Mouse (Mus musculus): ENCODE measurements around the gene Notch2. TPM values are rescaled to one million over a fixed set of nuclear protein-coding genes. Genes with fewer than 3 reads are reported as not detected.

The Notch2 gene
- polyA plus RNA-seq, 1 experiment, result 16.3 TPM

DNA sequence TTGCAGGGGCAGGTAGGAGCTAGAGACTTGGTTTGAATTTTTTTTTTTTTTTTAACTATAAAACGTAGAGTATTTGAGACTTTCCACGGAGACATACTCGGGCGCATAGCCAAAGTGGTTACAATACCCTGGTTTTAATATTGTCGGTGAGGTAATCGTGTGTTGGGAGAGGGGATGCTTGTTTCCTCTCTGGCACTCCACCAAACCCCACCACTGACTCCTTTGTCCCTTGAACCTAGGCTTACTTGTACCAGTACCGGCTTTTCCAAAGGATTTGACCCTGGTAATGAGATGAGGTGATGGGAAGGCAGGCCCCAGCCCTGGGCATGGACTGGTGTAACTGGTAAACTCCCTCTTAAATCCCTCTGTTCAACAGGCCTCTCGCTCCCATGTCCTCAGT, 25.3 kb downstream of the Notch2 start:
- no peak overlapping the region for H3K4me3 ChIP-seq (ENCODE audit: insufficient read depth, low read depth, low read length)
- H3K27ac ChIP-seq (ENCODE audit: insufficient read depth, low read depth, low read length), result no peak overlapping the region
- 51% methylated on average over 8 of the region's 8 CpGs for WGBS
- H3K27me3 ChIP-seq (replicated peaks; ENCODE audit: control insufficient read depth, insufficient read depth, low read length), result no peaks in the 10 kb centered on the region
- no peaks in the 10 kb centered on the region for H3K36me3 ChIP-seq (ENCODE audit: control insufficient read depth, insufficient read depth, low read length)
- H3K4me1 ChIP-seq (ENCODE audit: control insufficient read depth, insufficient read depth, low read length), result peaks cover 28% of the 10 kb centered on the region; the same call in 1 of the 2 replicates
- DNase-seq, result no peak
- TF ChIP-seq POLR2A (IDR thresholded peaks at IDR 0.05; ENCODE audit: low read depth, low read length) (no peak), CTCF (conservative IDR thresholded peaks at IDR 0.05; ENCODE audit: insufficient read depth, insufficient read length, low read depth, low read length) (no peak)

DNA sequence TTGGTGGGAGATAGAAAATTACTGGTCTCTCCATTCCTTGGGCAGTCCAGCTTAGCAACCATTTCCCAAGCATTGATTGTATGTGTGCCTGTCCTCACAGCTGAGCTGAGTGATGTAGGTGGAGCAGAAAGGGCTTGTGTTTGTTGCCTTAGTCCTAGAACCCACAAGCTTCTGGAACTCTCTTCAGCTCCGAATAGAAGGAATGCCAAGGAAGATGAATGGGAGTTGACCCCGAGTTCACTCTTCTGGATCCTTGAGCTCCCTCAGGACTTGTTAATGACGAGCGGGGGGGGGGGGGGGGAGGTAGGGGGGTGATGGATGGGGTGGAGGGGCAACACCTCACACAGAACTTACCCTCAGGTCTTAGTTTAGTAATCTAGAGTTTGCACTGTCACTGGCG, 25.9 kb downstream of the Notch2 start:
- H3K36me3 ChIP-seq (ENCODE audit: control insufficient read depth, insufficient read depth, low read length), result no peaks in the 10 kb centered on the region

DNA sequence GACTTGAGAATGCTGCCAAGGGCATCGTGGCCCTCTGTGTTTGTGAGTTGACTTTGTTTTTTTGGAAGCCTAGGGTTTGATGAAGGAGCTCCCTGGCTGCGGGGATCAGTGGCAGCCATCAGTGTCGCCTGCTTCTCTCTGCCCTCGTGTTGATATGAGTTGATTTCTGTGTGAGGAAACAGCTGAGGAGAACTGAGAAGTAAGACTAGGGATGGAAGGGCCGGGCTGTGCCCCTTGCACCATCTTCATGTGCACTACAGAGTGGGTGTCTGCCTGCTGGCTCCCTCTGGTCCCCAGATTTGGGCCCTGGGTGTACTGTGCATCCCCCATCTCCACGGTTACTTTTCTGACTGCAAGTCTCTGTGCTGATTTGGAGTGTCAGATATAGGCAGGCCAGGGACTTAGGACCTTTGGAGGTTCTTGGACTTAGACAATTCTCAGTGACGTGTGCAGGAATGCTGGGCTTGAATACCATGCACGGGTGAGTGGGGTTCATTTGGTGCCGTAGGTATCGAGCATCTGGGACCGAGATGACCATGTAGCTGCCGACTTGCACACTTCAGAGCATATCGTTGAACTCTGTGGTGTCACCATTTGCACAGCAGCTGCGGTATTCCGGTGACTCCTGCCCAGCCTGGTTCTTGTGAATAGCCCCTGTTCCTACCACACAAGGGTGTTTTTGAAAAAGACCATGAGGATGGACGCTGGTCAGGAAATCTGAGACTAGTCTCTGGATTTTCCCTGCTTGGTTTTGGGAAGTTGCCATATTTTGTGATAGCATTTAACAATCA, 26.5 kb downstream of the Notch2 start:
- no peak overlapping the region for H3K4me3 ChIP-seq (ENCODE audit: insufficient read depth, low read depth, low read length)
- H3K27ac ChIP-seq (ENCODE audit: insufficient read depth, low read depth, low read length), result 0 out of 2 replicates have a peak overlapping the region, but pooled peaks have one; percentile 19
- no peaks in the 10 kb centered on the region for H3K27me3 ChIP-seq (replicated peaks; ENCODE audit: control insufficient read depth, insufficient read depth, low read length)
- TF ChIP-seq CTCF (conservative IDR thresholded peaks at IDR 0.05; ENCODE audit: insufficient read depth, insufficient read length, low read depth, low read length) (no peak), POLR2A (IDR thresholded peaks at IDR 0.05; ENCODE audit: low read depth, low read length) (no peak)
- 50% methylated on average over 16 of the region's 16 CpGs for WGBS
- no peaks in the 10 kb centered on the region for H3K36me3 ChIP-seq (ENCODE audit: control insufficient read depth, insufficient read depth, low read length)
- H3K4me1 ChIP-seq (ENCODE audit: control insufficient read depth, insufficient read depth, low read length), result peaks cover 36% of the 10 kb centered on the region
- no peak for DNase-seq

More for the DNA sequence above, 25.9 kb downstream of the Notch2 start:
- TF ChIP-seq CTCF (conservative IDR thresholded peaks at IDR 0.05; ENCODE audit: insufficient read depth, insufficient read length, low read depth, low read length) (no peak), POLR2A (IDR thresholded peaks at IDR 0.05; ENCODE audit: low read depth, low read length) (no peak)
- Histone ChIP-seq H3K4me3 (ENCODE audit: insufficient read depth, low read depth, low read length) (no peak overlapping the region), H3K27ac (ENCODE audit: insufficient read depth, low read depth, low read length) (no peak overlapping the region), H3K27me3 (replicated peaks; ENCODE audit: control insufficient read depth, insufficient read depth, low read length) (no peaks in the 10 kb centered on the region), H3K4me1 (ENCODE audit: control insufficient read depth, insufficient read depth, low read length) (peaks cover 32% of the 10 kb centered on the region)
- 29% methylated on average over 5 of the region's 5 CpGs for WGBS
- DNase-seq, result no peak

DNA sequence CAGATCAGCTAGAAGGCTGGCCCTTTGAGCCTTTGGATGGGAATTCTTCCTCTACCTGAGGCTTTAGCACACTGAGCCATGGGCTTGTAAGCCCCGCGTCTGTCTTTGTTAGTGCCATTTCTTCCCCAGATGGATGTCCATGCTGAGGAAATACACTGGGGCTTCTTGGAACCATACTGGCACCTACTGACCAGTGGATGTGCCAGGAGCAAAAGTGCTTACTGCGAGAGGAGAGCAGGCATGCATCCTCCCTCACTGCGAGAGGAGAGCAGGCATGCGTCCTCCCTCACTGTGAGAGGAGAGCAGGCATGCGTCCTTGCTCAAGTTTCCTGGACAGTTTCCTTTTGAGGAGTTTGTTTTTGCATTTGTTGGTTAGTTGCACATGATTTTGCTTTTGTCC, 27.5 kb downstream of the Notch2 start:
- Histone ChIP-seq H3K27me3 (replicated peaks; ENCODE audit: control insufficient read depth, insufficient read depth, low read length) (no peaks in the 10 kb centered on the region), H3K4me1 (ENCODE audit: control insufficient read depth, insufficient read depth, low read length) (peaks cover 38% of the 10 kb centered on the region), H3K36me3 (ENCODE audit: control insufficient read depth, insufficient read depth, low read length) (no peaks in the 10 kb centered on the region), H3K27ac (ENCODE audit: insufficient read depth, low read depth, low read length) (no peak overlapping the region), H3K4me3 (ENCODE audit: insufficient read depth, low read depth, low read length) (no peak overlapping the region)
- peak; percentile 39 for DNase-seq
- 55% methylated on average over 6 of the region's 6 CpGs for WGBS
- peak; percentile 46 for TF ChIP-seq CTCF (conservative IDR thresholded peaks at IDR 0.05; ENCODE audit: insufficient read depth, insufficient read length, low read depth, low read length)
- TF ChIP-seq POLR2A (IDR thresholded peaks at IDR 0.05; ENCODE audit: low read depth, low read length), result no peak

DNA sequence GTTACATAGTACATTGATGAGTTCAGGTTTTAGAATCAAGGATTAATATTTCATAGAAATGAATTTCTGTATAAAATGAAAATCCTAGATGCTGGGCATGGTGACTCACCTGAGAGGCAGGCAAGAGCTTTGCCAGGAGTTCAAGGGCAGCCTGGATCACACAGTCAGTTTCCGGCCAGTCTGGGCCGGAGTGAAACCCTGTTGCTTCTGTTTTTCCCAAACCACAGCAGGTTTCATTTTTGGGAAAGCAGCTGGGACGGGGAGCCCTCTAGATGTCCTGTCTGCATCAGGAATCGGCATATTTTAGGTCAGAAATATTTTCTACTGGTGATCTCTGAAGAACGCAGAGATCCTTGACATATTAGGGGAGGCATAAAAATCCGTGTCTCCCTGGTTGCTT, 29.0 kb downstream of the Notch2 start:
- DNase-seq, result no peak
- Histone ChIP-seq H3K4me1 (ENCODE audit: control insufficient read depth, insufficient read depth, low read length) (peaks cover 41% of the 10 kb centered on the region), H3K4me3 (ENCODE audit: insufficient read depth, low read depth, low read length) (no peak overlapping the region), H3K36me3 (ENCODE audit: control insufficient read depth, insufficient read depth, low read length) (no peaks in the 10 kb centered on the region), H3K27ac (ENCODE audit: insufficient read depth, low read depth, low read length) (peak overlapping the region; percentile 7), H3K27me3 (replicated peaks; ENCODE audit: control insufficient read depth, insufficient read depth, low read length) (no peaks in the 10 kb centered on the region)
- WGBS, result 50% methylated on average over 6 of the region's 6 CpGs
- TF ChIP-seq POLR2A (IDR thresholded peaks at IDR 0.05; ENCODE audit: low read depth, low read length), result no peak
- TF ChIP-seq CTCF (conservative IDR thresholded peaks at IDR 0.05; ENCODE audit: insufficient read depth, insufficient read length, low read depth, low read length), result no peak

DNA sequence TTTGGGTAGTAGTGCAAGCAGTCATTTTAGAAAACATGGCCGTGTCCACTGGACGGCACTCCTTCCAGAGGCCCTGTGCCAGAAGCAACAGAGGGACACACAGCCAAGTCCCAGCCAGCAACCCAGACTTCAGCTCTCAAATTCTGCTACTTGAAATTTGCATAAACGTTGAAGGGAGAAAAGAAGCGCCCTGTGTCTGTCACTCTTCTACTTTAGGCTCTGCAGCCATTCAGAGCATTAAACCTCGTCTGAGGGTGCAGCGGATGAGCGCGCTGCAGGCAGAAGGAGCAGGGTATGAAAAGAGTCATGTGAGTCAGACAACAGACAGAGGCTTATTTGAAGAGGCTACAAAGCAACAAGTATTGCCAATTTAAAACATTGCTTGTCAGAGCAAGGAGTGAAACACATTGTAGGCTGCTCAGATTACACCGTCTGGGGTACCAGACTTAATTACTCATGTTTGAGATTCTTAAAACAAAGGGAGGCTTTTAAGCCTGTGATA, 29.7 kb downstream of the Notch2 start:
- H3K4me3 ChIP-seq (ENCODE audit: insufficient read depth, low read depth, low read length), result no peak overlapping the region
- WGBS, result 38% methylated on average over 9 of the region's 9 CpGs
- no peak for TF ChIP-seq POLR2A (IDR thresholded peaks at IDR 0.05; ENCODE audit: low read depth, low read length)
- no peak for TF ChIP-seq CTCF (conservative IDR thresholded peaks at IDR 0.05; ENCODE audit: insufficient read depth, insufficient read length, low read depth, low read length)
- H3K4me1 ChIP-seq (ENCODE audit: control insufficient read depth, insufficient read depth, low read length), result peaks cover 41% of the 10 kb centered on the region
- H3K27me3 ChIP-seq (replicated peaks; ENCODE audit: control insufficient read depth, insufficient read depth, low read length), result no peaks in the 10 kb centered on the region
- H3K36me3 ChIP-seq (ENCODE audit: control insufficient read depth, insufficient read depth, low read length), result no peaks in the 10 kb centered on the region
- peak overlapping the region; percentile 7 for H3K27ac ChIP-seq (ENCODE audit: insufficient read depth, low read depth, low read length)
- DNase-seq, result peak; percentile 74

DNA sequence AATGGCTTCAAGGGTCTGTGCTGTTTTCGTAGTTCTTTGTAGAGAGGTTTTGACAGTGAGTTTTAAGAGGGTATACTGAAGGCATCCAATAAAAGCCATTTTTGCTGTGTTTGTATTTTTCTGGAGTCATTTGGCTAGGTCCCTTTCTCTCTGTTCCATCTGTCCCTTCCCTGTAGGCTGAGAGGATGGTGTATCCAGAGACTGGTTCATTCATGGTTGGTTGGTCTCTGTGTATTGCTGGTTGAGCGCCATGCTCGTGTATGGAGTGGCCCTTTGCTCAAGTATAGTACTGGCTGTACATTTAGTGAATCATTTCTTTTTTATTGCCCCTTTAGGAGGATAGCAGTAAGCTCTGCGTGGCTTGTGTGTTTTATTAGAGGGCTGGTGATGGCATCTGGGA, 30.3 kb downstream of the Notch2 start:
- Histone ChIP-seq H3K27me3 (replicated peaks; ENCODE audit: control insufficient read depth, insufficient read depth, low read length) (no peaks in the 10 kb centered on the region), H3K27ac (ENCODE audit: insufficient read depth, low read depth, low read length) (peak overlapping the region; percentile 7), H3K36me3 (ENCODE audit: control insufficient read depth, insufficient read depth, low read length) (no peaks in the 10 kb centered on the region), H3K4me1 (ENCODE audit: control insufficient read depth, insufficient read depth, low read length) (peaks cover 40% of the 10 kb centered on the region), H3K4me3 (ENCODE audit: insufficient read depth, low read depth, low read length) (no peak overlapping the region)
- 63% methylated on average over 4 of the region's 4 CpGs for WGBS
- TF ChIP-seq CTCF (conservative IDR thresholded peaks at IDR 0.05; ENCODE audit: insufficient read depth, insufficient read length, low read depth, low read length) (no peak), POLR2A (IDR thresholded peaks at IDR 0.05; ENCODE audit: low read depth, low read length) (no peak)
- no peak for DNase-seq

Data from kidney, adult 2 months (tissue).